Mouse (Mus musculus): ENCODE data around the gene Mapk8.

Gene Mapk8

DNA sequence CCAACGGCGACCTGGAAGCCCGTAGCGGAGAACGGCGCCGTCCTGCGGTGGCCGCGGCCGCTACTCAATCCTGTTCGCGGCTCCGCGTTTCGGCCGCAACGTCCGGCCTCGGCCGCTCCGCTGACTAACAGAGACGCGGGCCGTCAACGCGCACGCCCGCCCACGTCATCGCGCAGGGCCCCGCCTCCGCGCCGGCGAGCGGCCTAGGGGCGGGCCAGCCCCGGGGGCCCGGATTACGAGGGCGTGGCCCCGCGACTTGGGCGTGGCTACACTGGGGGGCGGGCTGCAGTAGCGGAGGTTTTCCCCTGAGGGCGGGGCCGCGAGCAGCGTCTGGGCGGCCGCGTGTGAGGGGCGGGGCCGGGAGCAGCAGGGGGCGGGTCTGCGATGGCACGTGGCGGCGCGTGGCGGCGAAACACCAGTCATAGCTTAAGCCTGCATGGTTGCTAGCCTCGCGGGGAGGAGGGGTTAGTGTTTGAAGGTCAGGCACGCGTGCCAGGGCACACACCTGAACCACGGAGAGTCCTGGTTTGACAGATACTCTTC is at the start of gene Mapk8:
Mapk8 (minus strand) TSS at position 132 of the 543 bp plus-strand sequence.
- in situ Hi-C loops (cut with MboI, MseI) = loop anchor here (25.0 kb wide), 1 partner anchor 865 kb away; the partner anchor contains the start of genes Glud1 and Shld2

- in situ Hi-C loops (cut with MboI, MseI) = no loop called here
Observed at GRCm38 (mm10) chr14:33495226-33495625, 48.3 kb upstream of the Mapk8 start.

- in situ Hi-C loops (cut with MboI, MseI) = no loop called here
Observed at GRCm38 (mm10) chr14:33487805-33488550, 41.0 kb upstream of the Mapk8 start.

- in situ Hi-C loops (cut with MboI, MseI) = no loop called here
Observed at GRCm38 (mm10) chr14:33481991-33482390, 35.0 kb upstream of the Mapk8 start.

- in situ Hi-C loops (cut with MboI, MseI) = no loop called here
Observed at GRCm38 (mm10) chr14:33476094-33476760, 29.3 kb upstream of the Mapk8 start.

DNA sequence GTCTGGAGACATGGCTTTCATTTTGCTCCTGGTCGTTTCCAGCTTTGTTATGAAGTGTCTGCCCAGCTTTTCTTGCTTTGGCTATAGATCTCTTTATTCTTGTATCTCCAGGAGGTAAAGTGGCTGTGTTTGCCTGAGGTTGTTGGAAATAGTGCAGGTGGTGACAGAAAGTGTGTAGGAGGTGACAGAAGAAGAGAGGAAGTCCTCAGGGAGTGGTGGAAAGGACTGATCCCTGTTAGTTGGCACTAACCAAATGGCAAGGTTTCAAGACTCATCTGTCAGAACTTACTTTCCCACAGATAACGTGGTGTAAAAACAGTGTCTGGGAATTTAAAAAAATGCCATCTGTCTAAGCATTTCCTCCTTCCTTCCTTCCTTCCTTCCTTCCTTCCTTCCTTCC is 27.5 kb upstream of the Mapk8 start:
- in situ Hi-C loops (cut with MboI, MseI) = no loop called here

DNA sequence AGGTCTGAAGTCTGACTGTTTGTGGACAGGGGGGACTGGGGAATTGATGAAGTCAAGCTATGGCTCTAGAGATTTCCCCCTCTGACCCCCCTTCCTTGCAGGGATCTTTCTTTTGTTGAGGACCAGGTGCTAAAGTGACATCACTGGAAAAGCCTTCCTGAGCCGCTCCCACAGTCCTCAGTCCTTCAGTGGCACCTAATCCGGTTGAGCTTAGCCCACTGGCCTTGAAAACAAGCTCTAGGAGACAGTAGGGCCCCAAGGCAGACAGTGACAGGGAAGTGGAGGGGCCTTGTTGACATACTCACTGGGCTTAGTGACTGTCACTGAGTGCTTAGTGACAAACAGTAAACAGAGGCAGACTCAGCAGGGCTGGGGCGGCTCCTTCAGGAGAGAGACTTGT is 24.4 kb upstream of the Mapk8 start, which contains the start of gene Frmpd2:
Frmpd2 (plus strand) TSS at position 366 of the 400 bp plus-strand sequence.
- in situ Hi-C loops (cut with MboI, MseI) = no loop called here

- in situ Hi-C loops (cut with MboI, MseI) = no loop called here
Observed at GRCm38 (mm10) chr14:33467766-33468165, 20.8 kb upstream of the Mapk8 start.

- in situ Hi-C loops (cut with MboI, MseI) = no loop called here
Observed at GRCm38 (mm10) chr14:33463658-33464057, 16.7 kb upstream of the Mapk8 start.

GRCm38 (mm10) chr14:33450331-33450730 is 3.4 kb upstream of the Mapk8 start:
- in situ Hi-C loops (cut with MboI, MseI) = no loop called here

GRCm38 (mm10) chr14:33449296-33449840 is 2.4 kb upstream of the Mapk8 start:
- in situ Hi-C loops (cut with MboI, MseI) = loop anchor here (25.0 kb wide), 1 partner anchor 863 kb away; the partner anchor contains the start of genes Glud1 and Shld2

- in situ Hi-C loops (cut with MboI, MseI) = loop anchor here (25.0 kb wide), 1 partner anchor 864 kb away; the partner anchor contains the start of genes Glud1 and Shld2
Observed at GRCm38 (mm10) chr14:33448276-33448675, 1.3 kb upstream of the Mapk8 start.

DNA sequence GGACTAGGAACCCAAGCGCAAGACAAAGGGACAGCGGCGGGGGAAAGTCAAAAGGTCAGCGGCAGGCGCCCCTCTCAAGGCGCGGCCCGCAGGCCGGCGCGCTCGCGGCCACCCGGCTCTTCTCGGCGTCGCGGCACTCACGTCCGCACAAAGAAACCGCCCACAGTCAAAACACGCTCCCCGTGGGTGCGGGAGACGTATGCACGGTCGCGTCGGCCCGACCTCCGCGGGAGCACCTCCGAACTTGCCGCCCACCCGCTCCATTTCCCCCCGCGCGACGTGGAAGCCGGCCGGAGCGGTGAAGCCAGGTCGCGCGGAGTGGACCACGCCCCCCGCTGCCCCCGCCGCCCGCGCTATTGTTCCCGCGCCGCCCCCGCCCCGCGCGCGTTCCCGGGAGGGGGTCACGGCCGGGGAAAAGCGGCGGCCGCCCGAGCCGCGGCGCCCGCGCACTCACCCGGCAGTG is 366 bp downstream of the Mapk8 start:
- in situ Hi-C loops (cut with MboI, MseI) = loop anchor here (25.0 kb wide), 1 partner anchor 866 kb away; the partner anchor contains the start of genes Glud1 and Shld2

- in situ Hi-C loops (cut with MboI, MseI) = loop anchor here (25.0 kb wide), 1 partner anchor 866 kb away; the partner anchor contains the start of genes Glud1 and Shld2
Observed at GRCm38 (mm10) chr14:33445962-33446361, 996 bp downstream of the Mapk8 start.

DNA sequence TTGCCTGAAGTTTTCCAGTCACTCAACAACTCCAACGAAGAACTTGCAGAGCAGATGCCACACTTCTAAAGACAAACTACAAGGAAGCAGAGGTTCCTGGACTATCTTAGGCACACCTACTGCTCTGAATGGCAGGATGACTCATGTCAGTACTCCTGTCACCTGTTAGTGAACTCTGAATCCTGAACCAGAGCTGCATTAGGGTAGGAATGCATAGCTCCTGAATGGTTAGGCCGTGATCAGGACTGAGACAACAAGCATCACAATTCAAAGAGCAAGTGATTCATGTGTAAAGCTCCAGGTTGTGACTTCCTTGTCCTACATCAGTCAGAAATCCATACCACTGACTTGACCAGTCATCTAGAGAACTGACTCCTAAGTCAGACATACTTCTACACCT is 3.2 kb downstream of the Mapk8 start:
- in situ Hi-C loops (cut with MboI, MseI) = loop anchor here (5.0 to 25.0 kb wide), 2 partner anchors 106 to 869 kb away; partner anchors contain the start of genes Glud1 and Shld2

DNA sequence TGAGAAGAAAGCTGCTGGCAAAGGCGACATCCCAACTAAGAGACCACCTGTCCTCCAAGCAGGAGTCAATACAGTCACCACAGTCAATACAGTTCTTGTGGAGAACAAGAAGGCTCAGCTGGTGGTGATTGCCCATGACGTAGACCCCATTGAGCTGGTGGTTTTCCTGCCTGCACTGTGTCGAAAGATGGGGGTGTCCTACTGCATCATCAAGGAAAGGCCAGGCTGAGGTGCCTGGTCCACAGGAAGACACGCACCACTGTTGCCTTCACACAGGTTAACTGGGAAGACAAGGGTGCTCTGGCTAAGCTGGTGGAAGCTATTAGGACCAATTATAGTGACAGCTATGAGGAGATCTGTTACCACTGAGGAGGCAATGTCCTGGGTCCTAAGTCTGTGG is 14.5 kb downstream of the Mapk8 start:
- in situ Hi-C loops (cut with MboI, MseI) = loop anchor here (10.0 to 25.0 kb wide), 2 partner anchors 880 to 938 kb away; partner anchors contain the start of genes Glud1 and Shld2

- in situ Hi-C loops (cut with MboI, MseI) = no loop called here
Observed at GRCm38 (mm10) chr14:33424124-33424523, 22.8 kb downstream of the Mapk8 start.

- in situ Hi-C loops (cut with MboI, MseI) = no loop called here
Observed at GRCm38 (mm10) chr14:33423003-33423402, 24.0 kb downstream of the Mapk8 start.

GRCm38 (mm10) chr14:33418311-33418909 is 28.5 kb downstream of the Mapk8 start:
- in situ Hi-C loops (cut with MboI, MseI) = no loop called here

DNA sequence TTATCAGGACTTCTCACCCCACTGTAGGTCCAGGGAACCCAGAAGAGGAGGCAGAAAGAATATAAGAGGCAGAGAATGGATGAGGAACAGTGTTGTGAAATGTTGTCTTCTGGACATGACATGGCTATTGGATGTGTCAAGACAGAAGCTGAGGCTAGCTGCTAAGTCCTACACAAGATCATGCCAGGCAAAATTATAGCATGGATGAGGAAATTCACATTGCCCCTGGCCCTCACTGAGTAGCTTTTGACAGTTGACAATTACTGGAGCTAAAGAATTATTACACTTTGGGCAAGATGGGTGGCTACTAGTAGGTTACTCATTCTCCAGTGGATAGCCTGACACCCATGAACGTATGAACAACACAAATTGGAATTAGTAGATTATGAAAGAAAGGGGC is 31.2 kb downstream of the Mapk8 start:
- in situ Hi-C loops (cut with MboI, MseI) = no loop called here

GRCm38 (mm10) chr14:33402331-33402730 is 44.6 kb downstream of the Mapk8 start:
- in situ Hi-C loops (cut with MboI, MseI) = no loop called here
